Mouse (Mus musculus) effector memory CD4-positive, alpha-beta T cell, adult 7 months (primary cell): Measurements from ENCODE around the gene Prmt2. TPM values are rescaled to one million over a fixed set of nuclear protein-coding genes. Genes with fewer than 3 reads are reported as not detected.

ENCODE experiments used
- polyA plus RNA-seq: library from polyadenylated mRNA; unstranded; fragments of 100-300 nt; shearing (Covaris generic); gene quantifications from one replicate; pipeline ENCODE4 v1.2.1, GENCODE M21; 2017

The Prmt2 gene
- 18.4 TPM for polyA plus RNA-seq

DNA sequence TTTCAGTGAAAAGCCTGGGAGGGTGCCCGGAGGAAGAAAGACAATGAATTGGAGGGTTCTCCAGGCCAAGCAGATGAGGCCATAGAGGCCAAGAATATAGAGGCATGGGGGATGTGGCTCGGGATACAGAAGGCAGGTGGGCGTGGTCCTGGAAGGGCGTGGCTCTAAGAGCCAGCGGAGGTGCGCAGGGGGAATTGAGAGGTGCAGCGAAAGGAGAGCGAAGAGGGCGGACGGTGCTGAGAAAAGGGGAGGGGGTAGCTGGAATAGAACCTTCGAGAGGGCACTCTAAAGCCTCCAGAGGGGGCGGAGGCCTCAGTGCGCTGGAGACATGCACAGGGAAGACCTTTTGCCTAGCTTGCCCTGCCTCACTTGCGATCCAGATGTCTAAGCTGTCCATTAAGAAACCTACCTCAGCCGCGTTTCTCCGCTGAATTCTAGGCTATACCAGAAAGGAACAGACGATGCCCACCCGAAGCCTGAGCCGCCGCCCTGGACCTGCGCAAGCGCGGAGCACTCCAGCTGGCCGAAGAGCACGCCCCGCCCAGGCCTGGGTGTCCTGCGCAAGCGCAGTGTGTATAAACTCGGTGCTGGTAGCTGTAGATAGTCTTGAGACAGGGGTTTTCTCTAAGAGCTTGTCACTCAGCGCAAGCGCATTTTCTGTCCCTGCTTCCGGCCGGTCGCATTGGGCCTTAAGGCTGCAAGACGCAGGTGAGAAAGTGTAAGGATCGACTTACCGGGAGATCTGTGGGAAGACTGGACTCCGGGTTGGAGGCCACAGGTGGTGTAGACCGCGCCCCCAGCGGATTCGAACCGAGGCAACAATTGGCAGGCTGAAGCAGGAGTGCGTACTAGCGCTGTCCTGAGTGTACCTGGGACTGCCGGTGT lies at the start of gene Prmt2:
Gene Prmt2 (minus strand): TSS at position 525 of the 885 bp plus-strand sequence.

GRCm38 (mm10) chr10:76253536-76253935 lies 15.9 kb upstream of the Prmt2 start, which contains the start of gene S100b:
Gene S100b, plus strand, starts transcription at chr10:76253853.

Other genes with a start within 250 kb of the Prmt2 start
- gene Zfp280b, start 205.2 kb downstream of the Prmt2 start, polyA plus RNA-seq, result 32.4 TPM
- 0.20 TPM for gene Slc5a4b, start 126.9 kb downstream of the Prmt2 start, polyA plus RNA-seq
- gene Slc5a4a, start 90.4 kb downstream of the Prmt2 start, polyA plus RNA-seq, result not detected
- gene S100b, start 16.0 kb upstream of the Prmt2 start, polyA plus RNA-seq, result not detected
- gene Dip2a, start 107.4 kb upstream of the Prmt2 start, polyA plus RNA-seq, result 4.7 TPM
- 18.6 TPM for gene AC141477.1, start 202.6 kb upstream of the Prmt2 start, polyA plus RNA-seq
- gene Pcnt, start 204.9 kb upstream of the Prmt2 start, polyA plus RNA-seq, result 23.1 TPM
- gene 2610028H24Rik, start 211.2 kb upstream of the Prmt2 start, polyA plus RNA-seq, result not detected
- 43.9 TPM for gene Mcm3ap, start 231.1 kb upstream of the Prmt2 start, polyA plus RNA-seq
- 2.2 TPM for gene Ybey, start 231.2 kb upstream of the Prmt2 start, polyA plus RNA-seq